Mouse (Mus musculus): ENCODE measurements around the gene Apba1.

DNA sequence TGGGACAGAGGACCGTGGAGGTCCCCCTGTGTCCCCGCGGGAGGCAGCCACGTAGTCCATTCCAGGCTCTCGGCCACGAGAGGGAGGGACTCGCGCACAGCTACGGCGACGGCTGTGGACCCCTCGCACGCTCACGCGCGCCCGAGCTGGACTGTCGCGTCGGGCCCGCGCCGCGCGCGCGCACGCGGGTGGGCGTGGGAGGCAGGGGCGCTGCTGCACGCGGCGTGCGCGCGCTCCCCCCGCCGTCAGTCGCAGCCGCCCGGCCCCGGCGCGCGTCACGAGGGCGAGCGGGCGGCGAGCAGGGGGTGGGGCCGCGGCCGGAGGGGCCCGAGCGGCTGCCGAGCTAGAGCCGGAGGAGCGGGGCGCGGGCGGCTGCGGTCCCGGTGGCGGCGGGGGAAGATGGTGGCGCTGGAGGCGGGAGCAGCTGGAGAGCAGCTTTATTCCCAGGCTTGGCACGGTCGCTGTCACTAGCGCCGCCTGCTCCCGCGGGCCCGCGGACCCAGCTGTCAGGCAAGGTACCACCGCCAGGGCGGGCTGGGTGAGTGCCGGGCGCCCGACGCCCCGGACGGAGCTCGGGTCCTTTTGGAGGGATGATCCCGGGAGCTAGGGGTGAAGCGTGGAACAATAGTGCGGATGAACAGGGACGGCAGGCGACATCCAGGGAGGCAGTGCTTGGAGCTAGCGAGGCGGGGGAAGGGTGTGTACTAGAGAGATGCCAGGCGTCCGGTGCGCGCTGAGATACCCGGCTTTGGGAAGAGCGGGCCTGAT is at the start of gene Apba1:
- TF ChIP-seq ZNF384 (IDR thresholded peaks at IDR 0.05; ENCODE audit: low read depth, low read length), result no peak
- no peak for TF ChIP-seq MAFK (IDR thresholded peaks at IDR 0.05; ENCODE audit: insufficient read depth, low read depth, low read length)
- no peak for TF ChIP-seq CHD2 (IDR thresholded peaks at IDR 0.05; ENCODE audit: low read depth, low read length)

Data from ES-E14 (cell line).